Mouse (Mus musculus): ENCODE data around the gene Olfr738. TPM values are rescaled to one million over a fixed set of nuclear protein-coding genes. Genes with fewer than 3 reads are reported as not detected.

Gene Olfr738
- polyA plus RNA-seq (2015; fragmentation: Nextera tagmentation; extraction: Ambion mirVana) = not detected in 2 replicates

GRCm38 (mm10) chr14:50407268-50407667, at the start of gene Olfr738:
Gene Olfr738 (plus strand): TSS chr14:50407568.

GRCm38 (mm10) chr14:50357593-50357992, 49.8 kb upstream of the Olfr738 start, which contains the start of gene Tlr11:
Gene Tlr11 (plus strand): TSS chr14:50357914.

GRCm38 (mm10) chr14:50380863-50381262, 26.5 kb upstream of the Olfr738 start, which contains the start of gene Olfr736:
Gene Olfr736 (plus strand): TSS chr14:50381163.

GRCm38 (mm10) chr14:50418326-50418725, 11.0 kb downstream of the Olfr738 start, which contains the start of gene Olfr739:
Gene Olfr739 (plus strand): TSS chr14:50418626.

GRCm38 (mm10) chr14:50445245-50445644, 37.9 kb downstream of the Olfr738 start, which contains the start of gene Olfr740:
Gene Olfr740 (plus strand): TSS chr14:50445545.

Other genes with a start within 250 kb of the Olfr738 start
- not detected in 2 replicates for gene Olfr730, start 219.4 kb upstream of the Olfr738 start, polyA plus RNA-seq (2015; fragmentation: Nextera tagmentation; extraction: Ambion mirVana)
- gene Olfr731, start 165.7 kb upstream of the Olfr738 start, polyA plus RNA-seq (2015; fragmentation: Nextera tagmentation; extraction: Ambion mirVana) = not detected in 2 replicates
- gene Olfr732, start 123.4 kb upstream of the Olfr738 start, polyA plus RNA-seq (2015; fragmentation: Nextera tagmentation; extraction: Ambion mirVana) = not detected in 2 replicates
- not detected in 2 replicates for gene Olfr733, start 106.0 kb upstream of the Olfr738 start, polyA plus RNA-seq (2015; fragmentation: Nextera tagmentation; extraction: Ambion mirVana)
- not detected in 2 replicates for gene Olfr734, start 80.8 kb upstream of the Olfr738 start, polyA plus RNA-seq (2015; fragmentation: Nextera tagmentation; extraction: Ambion mirVana)
- gene Olfr735, start 58.7 kb upstream of the Olfr738 start, polyA plus RNA-seq (2015; fragmentation: Nextera tagmentation; extraction: Ambion mirVana) = not detected in 2 replicates
- gene Tlr11, start 49.7 kb upstream of the Olfr738 start, polyA plus RNA-seq (2015; fragmentation: Nextera tagmentation; extraction: Ambion mirVana) = not detected in 2 replicates
- not detected in 2 replicates for gene Olfr736, start 26.4 kb upstream of the Olfr738 start, polyA plus RNA-seq (2015; fragmentation: Nextera tagmentation; extraction: Ambion mirVana)
- gene Olfr739, start 11.1 kb downstream of the Olfr738 start, polyA plus RNA-seq (2015; fragmentation: Nextera tagmentation; extraction: Ambion mirVana) = not detected in 2 replicates
- not detected in 2 replicates for gene Olfr740, start 38.0 kb downstream of the Olfr738 start, polyA plus RNA-seq (2015; fragmentation: Nextera tagmentation; extraction: Ambion mirVana)
- not detected in 2 replicates for gene Olfr741, start 65.2 kb downstream of the Olfr738 start, polyA plus RNA-seq (2015; fragmentation: Nextera tagmentation; extraction: Ambion mirVana)
- gene Olfr742, start 96.0 kb downstream of the Olfr738 start, polyA plus RNA-seq (2015; fragmentation: Nextera tagmentation; extraction: Ambion mirVana) = not detected in 2 replicates
- not detected in 2 replicates for gene Olfr743, start 114.3 kb downstream of the Olfr738 start, polyA plus RNA-seq (2015; fragmentation: Nextera tagmentation; extraction: Ambion mirVana)
- gene Olfr744, start 207.3 kb downstream of the Olfr738 start, polyA plus RNA-seq (2015; fragmentation: Nextera tagmentation; extraction: Ambion mirVana) = not detected in 2 replicates
- not detected in 2 replicates for gene Olfr745, start 231.8 kb downstream of the Olfr738 start, polyA plus RNA-seq (2015; fragmentation: Nextera tagmentation; extraction: Ambion mirVana)
- not detected in 2 replicates for gene Olfr746, start 239.5 kb downstream of the Olfr738 start, polyA plus RNA-seq (2015; fragmentation: Nextera tagmentation; extraction: Ambion mirVana)